Mouse (Mus musculus): ENCODE data around the gene Lyl1. TPM values are rescaled to one million over a fixed set of nuclear protein-coding genes. Genes with fewer than 3 reads are reported as not detected.

Gene Lyl1
- not detected for polyA plus RNA-seq (2014; fragmentation: Illumina TruSeq; extraction: RNeasy Lipid Tissue Mini Kit (QIAGEN cat#74804); ENCODE audit: low read depth, low replicate concordance)

GRCm38 (mm10) chr8:84700941-84701911 is at the start of gene Lyl1:
Gene Lyl1 (plus strand): TSS chr8:84701457.

GRCm38 (mm10) chr8:84662581-84663065 is 38.6 kb upstream of the Lyl1 start, which contains the start of gene Ier2:
Gene Ier2 (minus strand): TSS chr8:84662852.

DNA sequence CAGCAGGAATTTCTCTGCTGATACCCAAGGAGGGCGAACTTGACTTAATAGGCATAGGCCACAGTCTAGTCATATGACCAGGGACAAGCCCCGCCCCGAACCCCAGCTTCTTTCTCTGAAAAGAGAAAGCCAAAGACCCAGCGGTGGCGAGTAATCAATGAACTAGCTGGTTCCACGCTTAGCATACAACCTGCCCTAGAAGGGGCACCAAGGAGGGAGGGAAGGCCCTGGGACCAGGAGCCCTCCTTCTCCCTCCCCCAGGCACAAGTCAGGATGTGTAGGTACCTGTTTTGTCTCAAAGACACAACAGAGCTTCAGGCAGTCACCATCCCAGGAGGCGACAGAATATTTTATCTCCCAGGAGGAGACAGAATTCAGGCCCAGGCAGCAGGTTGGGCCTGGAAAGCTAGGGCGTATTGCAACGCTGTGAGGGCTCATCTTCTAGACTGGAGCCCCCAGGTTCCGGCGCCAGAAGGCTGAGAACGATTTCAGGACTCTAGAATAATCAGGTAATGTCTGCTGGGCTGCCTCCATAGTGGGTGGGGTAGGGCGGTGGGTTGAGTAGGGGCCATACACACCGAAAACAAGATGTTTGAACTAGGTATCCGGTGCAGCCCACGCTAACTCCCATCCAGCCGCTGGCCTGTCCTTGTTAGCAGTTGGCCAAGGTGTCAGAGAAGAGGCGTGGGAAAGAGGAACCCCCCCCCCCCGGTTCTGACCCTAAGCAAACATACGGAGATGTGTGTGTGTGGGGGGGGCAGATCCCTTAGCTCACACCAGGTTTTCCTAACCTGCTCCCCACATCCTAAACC is 14.9 kb upstream of the Lyl1 start, which contains the start of gene Trmt1:
Gene Trmt1 (plus strand): TSS at position 117 of the 812 bp plus-strand sequence.

GRCm38 (mm10) chr8:84687705-84688100 is 13.6 kb upstream of the Lyl1 start, which contains the start of gene Nacc1:
Gene Nacc1 (minus strand): TSS chr8:84687862.

DNA sequence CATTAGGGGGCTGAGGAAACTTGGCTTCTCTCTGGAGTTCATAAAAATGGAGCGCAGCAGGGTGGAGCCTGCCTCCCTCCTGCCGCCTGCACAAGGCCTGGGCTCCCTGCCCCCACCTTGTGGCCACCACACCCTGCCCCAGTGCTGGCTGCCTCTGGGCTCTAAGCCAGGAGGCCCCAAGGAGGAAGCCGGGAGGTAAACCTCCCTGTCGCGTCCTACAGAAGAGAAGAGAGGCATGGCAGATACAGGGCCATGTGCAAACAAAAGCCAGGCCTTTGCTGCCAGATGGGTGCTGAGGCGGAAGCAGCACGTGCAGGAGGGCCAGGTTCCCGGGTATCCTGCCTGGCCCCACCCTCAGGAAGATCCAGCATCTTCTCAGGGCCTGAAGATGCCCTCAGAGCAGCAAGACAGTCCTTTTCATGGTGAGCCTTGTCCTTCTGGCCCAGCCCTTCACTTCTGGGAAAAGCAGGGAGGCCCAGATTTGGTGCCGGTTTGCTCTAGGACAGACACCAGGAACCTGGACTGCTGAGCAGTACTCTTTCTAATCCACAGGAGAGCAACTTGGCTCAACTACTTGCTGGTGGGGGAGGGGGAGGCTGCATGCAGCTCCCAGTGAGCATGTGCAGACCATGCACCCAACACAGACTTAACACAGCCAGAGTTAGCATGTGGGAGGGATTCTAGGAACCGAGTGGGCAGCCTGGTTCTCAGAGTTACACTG is 21.8 kb downstream of the Lyl1 start, which contains the start of gene G430095P16Rik:
Gene G430095P16Rik (plus strand): TSS at position 158 of the 721 bp plus-strand sequence.

Other genes with a start within 250 kb of the Lyl1 start
- gene Ier2, start 38.6 kb upstream of the Lyl1 start, polyA plus RNA-seq (2014; fragmentation: Illumina TruSeq; extraction: RNeasy Lipid Tissue Mini Kit (QIAGEN cat#74804); ENCODE audit: low read depth, low replicate concordance) = 0.77 TPM
- 7.9 TPM for gene Trmt1, start 15.2 kb upstream of the Lyl1 start, polyA plus RNA-seq (2014; fragmentation: Illumina TruSeq; extraction: RNeasy Lipid Tissue Mini Kit (QIAGEN cat#74804); ENCODE audit: low read depth, low replicate concordance)
- 2.0 TPM for gene Nacc1, start 13.6 kb upstream of the Lyl1 start, polyA plus RNA-seq (2014; fragmentation: Illumina TruSeq; extraction: RNeasy Lipid Tissue Mini Kit (QIAGEN cat#74804); ENCODE audit: low read depth, low replicate concordance)
- gene G430095P16Rik, start 21.6 kb downstream of the Lyl1 start, polyA plus RNA-seq (2014; fragmentation: Illumina TruSeq; extraction: RNeasy Lipid Tissue Mini Kit (QIAGEN cat#74804); ENCODE audit: low read depth, low replicate concordance) = not detected
- gene Nfix, start 98.9 kb downstream of the Lyl1 start, polyA plus RNA-seq (2014; fragmentation: Illumina TruSeq; extraction: RNeasy Lipid Tissue Mini Kit (QIAGEN cat#74804); ENCODE audit: low read depth, low replicate concordance) = 5.1 TPM
- gene Dand5, start 121.4 kb downstream of the Lyl1 start, polyA plus RNA-seq (2014; fragmentation: Illumina TruSeq; extraction: RNeasy Lipid Tissue Mini Kit (QIAGEN cat#74804); ENCODE audit: low read depth, low replicate concordance) = 3.3 TPM
- not detected for gene Gadd45gip1, start 130.1 kb downstream of the Lyl1 start, polyA plus RNA-seq (2014; fragmentation: Illumina TruSeq; extraction: RNeasy Lipid Tissue Mini Kit (QIAGEN cat#74804); ENCODE audit: low read depth, low replicate concordance)
- 3.5 TPM for gene Rad23a, start 139.2 kb downstream of the Lyl1 start, polyA plus RNA-seq (2014; fragmentation: Illumina TruSeq; extraction: RNeasy Lipid Tissue Mini Kit (QIAGEN cat#74804); ENCODE audit: low read depth, low replicate concordance)
- 862 TPM for gene Calr, start 145.5 kb downstream of the Lyl1 start, polyA plus RNA-seq (2014; fragmentation: Illumina TruSeq; extraction: RNeasy Lipid Tissue Mini Kit (QIAGEN cat#74804); ENCODE audit: low read depth, low replicate concordance)
- 1.3 TPM for gene Farsa, start 155.5 kb downstream of the Lyl1 start, polyA plus RNA-seq (2014; fragmentation: Illumina TruSeq; extraction: RNeasy Lipid Tissue Mini Kit (QIAGEN cat#74804); ENCODE audit: low read depth, low replicate concordance)
- 6.0 TPM for gene Syce2, start 170.7 kb downstream of the Lyl1 start, polyA plus RNA-seq (2014; fragmentation: Illumina TruSeq; extraction: RNeasy Lipid Tissue Mini Kit (QIAGEN cat#74804); ENCODE audit: low read depth, low replicate concordance)
- gene Gcdh, start 192.5 kb downstream of the Lyl1 start, polyA plus RNA-seq (2014; fragmentation: Illumina TruSeq; extraction: RNeasy Lipid Tissue Mini Kit (QIAGEN cat#74804); ENCODE audit: low read depth, low replicate concordance) = 302 TPM
- gene Klf1, start 200.5 kb downstream of the Lyl1 start, polyA plus RNA-seq (2014; fragmentation: Illumina TruSeq; extraction: RNeasy Lipid Tissue Mini Kit (QIAGEN cat#74804); ENCODE audit: low read depth, low replicate concordance) = not detected
- 7.1 TPM for gene Dnase2a, start 207.1 kb downstream of the Lyl1 start, polyA plus RNA-seq (2014; fragmentation: Illumina TruSeq; extraction: RNeasy Lipid Tissue Mini Kit (QIAGEN cat#74804); ENCODE audit: low read depth, low replicate concordance)
- gene Mast1, start 235.9 kb downstream of the Lyl1 start, polyA plus RNA-seq (2014; fragmentation: Illumina TruSeq; extraction: RNeasy Lipid Tissue Mini Kit (QIAGEN cat#74804); ENCODE audit: low read depth, low replicate concordance) = not detected
- gene Rtbdn, start 245.5 kb downstream of the Lyl1 start, polyA plus RNA-seq (2014; fragmentation: Illumina TruSeq; extraction: RNeasy Lipid Tissue Mini Kit (QIAGEN cat#74804); ENCODE audit: low read depth, low replicate concordance) = not detected

Measured in kidney, adult 10 weeks (tissue).